ENCODE assay signal across 10 mouse cellular contexts in genomic region chr11:76483171-76483727, GRCm38 (mm10).
DNase-seq lines count a peak whose midpoint lies in the region; ATAC-seq and TF ChIP-seq lines count a peak whose summit lies in the region.
"Had no signal": no experiment of that assay in that cellular context is flagged by ENCODE, and none has a peak within 500 bp of the region (broad histone marks: within the 10 kb centered on the region; RNA-seq: fewer than 3 reads in every experiment).

No protein-coding gene starts in this region.

- H3K9ac ChIP-seq in liver, embryonic 16.5 days (ENCODE audit: low read depth, low read length) = no peak overlapping the region
- H3K9ac ChIP-seq: hindbrain, embryonic 12.5 days had no signal

- ATAC-seq in liver, embryonic 16.5 days (ENCODE audit: low read depth) = no peak

- H3K27ac ChIP-seq in layer of hippocampus, adult 2 months = peak overlapping the region; percentile 52; the same call in 1 of the 2 replicates
- H3K27ac ChIP-seq in embryonic facial prominence, embryonic 10.5 days (replicated peaks) = 0 out of 2 replicates have a peak overlapping the region, but pooled peaks have one; percentile 1
- peak overlapping the region; percentile 6 for H3K27ac ChIP-seq in liver, embryonic 16.5 days (ENCODE audit: low read length)
- H3K27ac ChIP-seq: hindbrain, embryonic 12.5 days had no signal

- H3K4me1 ChIP-seq in embryonic facial prominence, embryonic 10.5 days = peaks cover 25% of the 10 kb centered on the region
- no peaks in the 10 kb centered on the region; the same call in none of the 2 replicates for H3K4me1 ChIP-seq in liver, embryonic 16.5 days (ENCODE audit: control insufficient read depth, low read depth, low read length)

- H3K27me3 ChIP-seq in embryonic facial prominence, embryonic 10.5 days (replicated peaks; ENCODE audit: low read depth, poor library complexity, severe bottlenecking) = no peaks in the 10 kb centered on the region
- H3K27me3 ChIP-seq in liver, embryonic 16.5 days (ENCODE audit: control insufficient read depth, insufficient read depth, low read depth, low read length) = no peaks in the 10 kb centered on the region
- H3K27me3 ChIP-seq: hindbrain, embryonic 12.5 days had no signal

- 0 out of 2 replicates have a peak overlapping the region, but pooled peaks have one; percentile 13 for H3K4me2 ChIP-seq in liver, embryonic 16.5 days (ENCODE audit: low read depth, low read length)
- H3K4me2 ChIP-seq: hindbrain, embryonic 12.5 days had no signal

- DNase-seq in layer of hippocampus, adult 2 months (ENCODE audit: low spot score in 2 of 2) = no peak
- no peak for DNase-seq in layer of hippocampus, postnatal 25 days (ENCODE audit: extremely low spot score in 1 of 2, low spot score in 1 of 2)
- peak; percentile 93 for DNase-seq in ES-CJ7 (ENCODE audit: low read depth, low spot score)
- DNase-seq in embryonic facial prominence, embryonic 10.5 days (ENCODE audit: low spot score) = no peak
- DNase-seq in adrenal gland, postnatal 25 days = no peak
- DNase-seq in gastrocnemius, postnatal 4 days (ENCODE audit: low spot score in 2 of 2) = no peak
- no peak for DNase-seq in embryo, embryonic 10 days (ENCODE audit: low spot score)
- DNase-seq: lung, postnatal 4 days had no signal

- H3K4me3 ChIP-seq in layer of hippocampus, adult 2 months = no peak overlapping the region
- H3K4me3 ChIP-seq in embryonic facial prominence, embryonic 10.5 days = no peak overlapping the region
- no peak overlapping the region for H3K4me3 ChIP-seq in liver, embryonic 16.5 days (ENCODE audit: low read depth, low read length)
- H3K4me3 ChIP-seq: hindbrain, embryonic 12.5 days had no signal

- no peaks in the 10 kb centered on the region for H3K9me3 ChIP-seq in embryonic facial prominence, embryonic 10.5 days
- H3K9me3 ChIP-seq in liver, embryonic 16.5 days (replicated peaks; ENCODE audit: control insufficient read depth, low read length) = no peaks in the 10 kb centered on the region
- H3K9me3 ChIP-seq: hindbrain, embryonic 12.5 days had no signal

- peaks cover 38% of the 10 kb centered on the region for H3K36me3 ChIP-seq in embryonic facial prominence, embryonic 10.5 days (replicated peaks)
- no peaks in the 10 kb centered on the region for H3K36me3 ChIP-seq in liver, embryonic 16.5 days (ENCODE audit: control insufficient read depth, insufficient read depth)

- no peak for TF ChIP-seq CTCF in layer of hippocampus, adult 2 months (conservative IDR thresholded peaks at IDR 0.05)

- 25% methylated on average over 4 of the region's 4 CpGs for WGBS in embryonic facial prominence, embryonic 10.5 days
- WGBS in liver, embryonic 16.5 days (ENCODE audit: insufficient replicate concordance) = 11% methylated on average over 4 of the region's 4 CpGs

Comparison
In these comparisons a context has a peak if more than half of its experiments do, and no peak if none do; other contexts are left out.
1. H3K27ac ChIP-seq: peak in every context shown above with its lines; median percentile 52 in layer of hippocampus, adult 2 months; 6 in liver, embryonic 16.5 days; 1 in embryonic facial prominence, embryonic 10.5 days.